Mouse (Mus musculus) embryonic facial prominence, embryonic 15.5 days (tissue): ENCODE results near the gene Acadl. TPM values are rescaled to one million over a fixed set of nuclear protein-coding genes. Genes with fewer than 3 reads are reported as not detected.
A peak's percentile ranks its signal among the peaks of the same experiment; 100 is the strongest.

Experiments used
- ATAC-seq: fragments of 200-750 bp; cut with Nextera tagmentation; 2 replicates; pipeline ENCODE4 v1.8.0; 2017; ENCODE audit warnings: low read depth, moderate TSS enrichment; ENCODE audit not compliant: insufficient number of reproducible peaks, low FRiP score, low TSS enrichment
- H3K27ac ChIP-seq: fragments of 300-500 bp; sonication (generic); replicated peaks from 2 replicates; pipeline ENCODE4 v1.5.1; 2015; ENCODE audit warnings: mild to moderate bottlenecking, inconsistent platforms
- H3K27me3 ChIP-seq: fragments of 300-500 bp; sonication (generic); 2 replicates; pipeline ENCODE4 v1.6.1; 2015; ENCODE audit warnings: inconsistent platforms
- H3K36me3 ChIP-seq: fragments of 300-500 bp; sonication (generic); 2 replicates; pipeline ENCODE4 v1.6.1; 2015; ENCODE audit warnings: mild to moderate bottlenecking, inconsistent platforms
- H3K4me1 ChIP-seq: fragments of 300-500 bp; sonication (generic); 2 replicates; pipeline ENCODE4 v1.6.1; 2015; ENCODE audit warnings: inconsistent platforms
- H3K4me2 ChIP-seq: fragments of 300-500 bp; sonication (generic); replicated peaks from 2 replicates; pipeline ENCODE4 v1.6.1; 2015; ENCODE audit warnings: mild to moderate bottlenecking, inconsistent platforms
- H3K4me3 ChIP-seq: fragments of 300-500 bp; sonication (generic); replicated peaks from 2 replicates; pipeline ENCODE4 v1.5.1; 2015; ENCODE audit warnings: mild to moderate bottlenecking, inconsistent platforms
- H3K9ac ChIP-seq: fragments of 300-500 bp; sonication (generic); 2 replicates; pipeline ENCODE4 v1.6.1; 2015; ENCODE audit warnings: inconsistent platforms
- H3K9me3 ChIP-seq: fragments of 300-500 bp; sonication (generic); replicated peaks from 2 replicates; pipeline ENCODE4 v1.6.1; 2016; ENCODE audit warnings: inconsistent platforms
- WGBS: fragments of 180-500 bp; shearing (Covaris S2); methylation state at CpG from one replicate; pipeline ENCODE4 v1.1.7; 2015; 5-methylcytosine and 5-hydroxymethylcytosine counted together
- polyA plus RNA-seq: library from polyadenylated mRNA; unstranded; fragments of >200 nt; fragmentation: Nextera tagmentation; extraction: Ambion mirVana; gene quantifications from 2 replicates; pipeline ENCODE4 v1.2.1, GENCODE M21; 2015

The Acadl gene
- polyA plus RNA-seq, 1 experiment from 2014 or later, result 87.8 TPM

DNA sequence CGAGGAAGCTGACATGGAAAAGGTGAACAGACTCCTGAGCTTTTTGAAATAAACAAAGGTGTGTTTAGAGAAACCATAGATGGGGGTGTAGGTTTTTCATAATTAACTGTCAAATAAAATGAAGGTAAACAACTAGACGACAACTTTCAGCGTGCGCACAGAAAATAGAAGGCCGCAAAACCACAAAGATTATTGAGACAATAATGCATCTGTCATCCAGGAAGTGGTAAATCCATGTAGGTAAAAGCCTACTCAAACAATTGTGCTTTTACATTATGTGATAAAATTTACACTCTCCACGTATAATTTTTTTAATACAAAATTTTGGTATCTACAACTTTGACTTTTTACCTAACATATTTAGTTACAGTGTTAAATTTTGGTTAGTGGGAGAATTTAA, 11.7 kb upstream of the Acadl start:
- 85% methylated on average over 6 of the region's 6 CpGs for WGBS
- no peak overlapping the region for H3K4me2 ChIP-seq
- peaks cover 6% of the 10 kb centered on the region; the same call in 1 of the 2 replicates for H3K4me1 ChIP-seq
- no peaks in the 10 kb centered on the region for H3K9me3 ChIP-seq
- no peak overlapping the region for H3K27ac ChIP-seq
- H3K4me3 ChIP-seq, result no peak overlapping the region
- H3K36me3 ChIP-seq, result no peaks in the 10 kb centered on the region
- ATAC-seq, result no peak
- no peaks in the 10 kb centered on the region for H3K27me3 ChIP-seq
- no peak overlapping the region for H3K9ac ChIP-seq

DNA sequence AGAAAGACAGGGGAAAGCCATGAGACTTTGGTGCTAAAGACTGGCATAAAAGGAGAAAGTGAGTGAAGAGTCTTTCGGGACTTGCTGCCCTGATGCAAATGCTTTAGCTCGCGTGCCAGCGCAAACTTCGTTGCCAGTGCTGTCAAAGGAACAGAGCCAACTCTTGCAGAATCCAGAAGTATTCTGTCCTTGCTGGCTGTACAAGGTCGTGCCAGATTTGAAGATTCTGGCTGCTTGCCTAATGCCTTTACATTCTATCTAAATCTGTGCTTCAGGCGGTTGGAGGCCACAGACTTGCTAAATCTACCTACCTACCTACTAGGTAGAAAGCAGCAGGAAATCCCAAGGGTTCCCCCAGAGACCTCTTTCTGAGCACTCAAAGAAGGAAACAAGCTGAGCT, 8.5 kb upstream of the Acadl start:
- no peaks in the 10 kb centered on the region for H3K9me3 ChIP-seq
- H3K4me2 ChIP-seq, result no peak overlapping the region
- no peaks in the 10 kb centered on the region for H3K27me3 ChIP-seq
- H3K4me3 ChIP-seq, result no peak overlapping the region
- H3K27ac ChIP-seq, result no peak overlapping the region
- no peak overlapping the region for H3K9ac ChIP-seq
- peaks cover 6% of the 10 kb centered on the region; the same call in 1 of the 2 replicates for H3K4me1 ChIP-seq
- 48% methylated on average over 7 of the region's 7 CpGs for WGBS
- no peak for ATAC-seq
- no peaks in the 10 kb centered on the region for H3K36me3 ChIP-seq

DNA sequence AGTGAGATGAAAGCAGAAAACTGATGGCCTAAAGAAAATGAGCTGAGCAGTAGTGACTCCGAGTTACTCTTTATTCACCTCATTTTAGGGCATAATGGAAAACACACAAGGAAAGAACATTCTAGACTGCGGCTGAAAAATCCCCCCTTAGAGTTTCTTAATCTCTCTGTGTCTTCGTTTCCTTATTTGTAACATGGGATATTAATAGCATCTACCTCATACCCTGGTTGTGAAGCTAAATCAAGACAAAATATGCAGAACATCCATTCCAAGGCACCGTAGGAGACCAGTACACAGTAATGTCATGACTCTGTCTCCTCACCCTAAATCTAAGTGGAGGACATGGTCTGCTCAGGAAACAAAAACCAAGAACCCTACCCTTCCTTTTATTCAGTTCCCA, 2.6 kb upstream of the Acadl start:
- 71% methylated on average over 4 of the region's 4 CpGs for WGBS
- H3K4me1 ChIP-seq, result 0 out of 2 replicates have a peak, but pooled peaks cover 9% of the 10 kb centered on the region
- ATAC-seq, result no peak
- no peaks in the 10 kb centered on the region for H3K36me3 ChIP-seq
- no peaks in the 10 kb centered on the region for H3K9me3 ChIP-seq
- H3K27ac ChIP-seq, result no peak overlapping the region
- H3K4me2 ChIP-seq, result no peak overlapping the region
- H3K9ac ChIP-seq, result no peak overlapping the region
- H3K27me3 ChIP-seq, result no peaks in the 10 kb centered on the region
- no peak overlapping the region for H3K4me3 ChIP-seq

DNA sequence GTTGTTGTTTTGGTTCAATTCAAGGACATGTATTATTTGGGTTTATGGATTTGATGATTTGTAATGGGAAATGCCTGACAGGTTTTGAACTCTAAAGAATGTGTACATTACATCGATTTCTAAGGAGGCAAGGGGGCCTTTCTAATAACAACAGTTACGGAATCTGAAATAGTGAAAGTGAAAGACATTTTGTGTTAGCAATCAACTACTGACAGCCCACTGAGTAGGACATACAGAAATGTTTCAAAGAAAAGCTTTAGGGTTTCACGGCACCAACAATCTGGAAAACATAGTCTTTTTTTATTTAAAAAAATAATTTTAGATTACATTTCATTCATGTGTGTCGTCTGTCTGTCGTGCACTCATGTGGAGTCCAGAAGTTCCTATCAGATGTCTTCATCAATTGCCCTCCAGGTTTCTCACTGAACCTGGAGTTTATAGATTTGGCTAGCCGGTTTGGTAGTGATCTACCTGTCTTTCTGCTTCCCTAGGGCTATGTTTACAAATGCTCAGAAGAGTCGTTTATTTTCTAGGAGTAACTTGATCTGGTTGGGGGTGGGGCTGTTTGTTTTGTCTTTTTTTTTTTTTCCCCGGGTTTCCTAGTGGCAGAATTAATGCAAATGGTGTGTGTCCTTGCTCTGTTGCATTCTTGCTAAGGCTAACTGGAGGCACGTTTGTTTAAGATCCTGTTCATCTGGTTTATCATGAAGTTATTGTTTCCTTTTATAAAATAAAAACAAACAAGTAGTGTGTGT, 841 bp upstream of the Acadl start:
- peak overlapping the region; percentile 69 for H3K4me2 ChIP-seq
- H3K9ac ChIP-seq, result no peak overlapping the region
- 0 out of 2 replicates have a peak, but pooled peaks cover 5% of the 10 kb centered on the region for H3K9me3 ChIP-seq
- peak overlapping the region; percentile 86 for H3K4me3 ChIP-seq
- H3K27ac ChIP-seq, result no peak overlapping the region
- ATAC-seq, result no peak
- H3K27me3 ChIP-seq, result no peaks in the 10 kb centered on the region
- 0 out of 2 replicates have a peak, but pooled peaks cover 9% of the 10 kb centered on the region for H3K4me1 ChIP-seq
- 5% methylated on average over 9 of the region's 9 CpGs for WGBS
- H3K36me3 ChIP-seq, result no peaks in the 10 kb centered on the region

- H3K4me1 ChIP-seq, result 0 out of 2 replicates have a peak, but pooled peaks cover 9% of the 10 kb centered on the region
- peaks cover 7% of the 10 kb centered on the region for H3K36me3 ChIP-seq
- no peak for ATAC-seq
- peak overlapping the region; percentile 69 for H3K4me2 ChIP-seq
- peak overlapping the region; percentile 86 for H3K4me3 ChIP-seq
- 32% methylated on average over 14 of the region's 14 CpGs for WGBS
- H3K9ac ChIP-seq, result peak overlapping the region; percentile 87; the same call in 1 of the 2 replicates
- H3K27ac ChIP-seq, result peak overlapping the region; percentile 85
- H3K9me3 ChIP-seq, result 0 out of 2 replicates have a peak, but pooled peaks cover 6% of the 10 kb centered on the region
- no peaks in the 10 kb centered on the region for H3K27me3 ChIP-seq
Observed at GRCm38 (mm10) chr1:66861764-66862672, 1.1 kb downstream of the Acadl start.

- Histone ChIP-seq H3K27me3 (no peaks in the 10 kb centered on the region), H3K9ac (no peak overlapping the region), H3K4me2 (no peak overlapping the region), H3K27ac (no peak overlapping the region), H3K4me1 (no peaks in the 10 kb centered on the region), H3K36me3 (peaks cover 52% of the 10 kb centered on the region), H3K9me3 (no peaks in the 10 kb centered on the region), H3K4me3 (no peak overlapping the region)
- ATAC-seq, result no peak
- WGBS, result 97% methylated on average over 4 of the region's 4 CpGs
Observed at GRCm38 (mm10) chr1:66847506-66847905, 15.6 kb downstream of the Acadl start.

DNA sequence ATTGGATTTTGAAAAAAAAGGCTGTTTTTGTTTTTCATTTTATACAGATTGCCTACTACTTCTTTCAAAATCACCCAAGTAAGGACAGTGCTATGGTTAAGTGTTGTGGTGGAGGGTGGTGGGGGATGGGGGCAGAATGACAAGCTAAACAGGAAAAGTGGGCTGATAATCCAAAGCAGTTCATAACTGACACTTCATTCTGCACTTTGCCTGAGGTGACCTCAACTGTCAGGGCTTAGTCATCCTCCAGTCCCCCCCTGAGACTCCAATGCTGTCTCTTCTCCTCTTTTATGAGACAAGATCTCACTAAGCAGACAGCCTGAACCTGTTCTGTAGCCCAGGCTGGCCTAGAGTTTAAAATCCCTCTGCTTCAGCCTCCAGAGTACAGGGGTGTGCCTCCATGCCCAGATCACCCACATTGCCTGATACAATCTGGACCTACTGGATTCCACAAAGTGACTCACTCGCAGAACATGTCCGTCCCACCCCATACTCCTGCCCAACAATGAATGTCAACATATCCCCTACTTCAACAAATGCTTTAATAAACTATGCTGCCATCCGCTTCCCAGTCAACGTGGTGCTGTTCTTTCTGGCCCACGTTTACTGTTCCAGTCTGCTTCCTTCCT, 17.3 kb downstream of the Acadl start:
- no peaks in the 10 kb centered on the region for H3K27me3 ChIP-seq
- H3K9ac ChIP-seq, result no peak overlapping the region
- no peak overlapping the region for H3K4me3 ChIP-seq
- peaks cover 41% of the 10 kb centered on the region for H3K36me3 ChIP-seq
- 65% methylated on average over 5 of the region's 5 CpGs for WGBS
- no peak overlapping the region for H3K27ac ChIP-seq
- H3K4me1 ChIP-seq, result no peaks in the 10 kb centered on the region
- ATAC-seq, result no peak; the same call in 1 of the 2 replicates
- H3K9me3 ChIP-seq, result no peaks in the 10 kb centered on the region
- no peak overlapping the region for H3K4me2 ChIP-seq

GRCm38 (mm10) chr1:66841938-66842337, 21.1 kb downstream of the Acadl start:
- no peaks in the 10 kb centered on the region for H3K27me3 ChIP-seq
- H3K4me2 ChIP-seq, result no peak overlapping the region
- H3K27ac ChIP-seq, result no peak overlapping the region
- no peaks in the 10 kb centered on the region for H3K4me1 ChIP-seq
- no peaks in the 10 kb centered on the region for H3K9me3 ChIP-seq
- ATAC-seq, result no peak
- H3K9ac ChIP-seq, result no peak overlapping the region
- H3K4me3 ChIP-seq, result no peak overlapping the region
- WGBS, result 82% methylated on average over 10 of the region's 10 CpGs
- peaks cover 23% of the 10 kb centered on the region for H3K36me3 ChIP-seq

DNA sequence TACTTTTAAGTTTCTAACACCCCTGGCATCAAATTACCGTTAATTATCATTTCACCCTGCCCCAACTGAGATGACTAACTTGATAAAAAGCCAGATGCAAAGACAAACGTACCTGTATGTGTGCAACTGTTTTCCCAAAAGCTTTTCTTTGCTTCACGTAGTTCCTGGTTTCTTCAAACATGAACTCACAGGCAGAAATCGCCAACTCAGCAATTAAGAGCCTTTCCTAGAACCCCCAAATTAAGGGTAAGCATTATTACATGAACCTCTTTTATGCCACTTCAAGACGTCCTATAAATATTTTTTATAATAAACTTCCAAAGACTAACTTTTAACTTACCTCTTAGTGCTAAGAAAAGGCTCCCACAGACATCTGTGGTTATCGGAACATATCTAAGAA, 21.6 kb downstream of the Acadl start:
- H3K27ac ChIP-seq, result no peak overlapping the region
- H3K27me3 ChIP-seq, result no peaks in the 10 kb centered on the region
- no peaks in the 10 kb centered on the region for H3K9me3 ChIP-seq
- 71% methylated on average over 6 of the region's 6 CpGs for WGBS
- no peak for ATAC-seq
- peaks cover 21% of the 10 kb centered on the region for H3K36me3 ChIP-seq
- no peaks in the 10 kb centered on the region for H3K4me1 ChIP-seq
- no peak overlapping the region for H3K4me2 ChIP-seq
- H3K9ac ChIP-seq, result no peak overlapping the region
- no peak overlapping the region for H3K4me3 ChIP-seq

GRCm38 (mm10) chr1:66839755-66840438, 23.2 kb downstream of the Acadl start:
- 64% methylated on average over 7 of the region's 7 CpGs for WGBS
- H3K27ac ChIP-seq, result no peak overlapping the region

More at GRCm38 (mm10) chr1:66839755-66840438, 23.2 kb downstream of the Acadl start:
- H3K27me3 ChIP-seq, result no peaks in the 10 kb centered on the region
- H3K9ac ChIP-seq, result no peak overlapping the region
- peaks cover 19% of the 10 kb centered on the region for H3K36me3 ChIP-seq
- H3K4me2 ChIP-seq, result no peak overlapping the region
- no peak for ATAC-seq
- H3K4me3 ChIP-seq, result no peak overlapping the region
- no peaks in the 10 kb centered on the region for H3K4me1 ChIP-seq
- no peaks in the 10 kb centered on the region for H3K9me3 ChIP-seq
